Mouse (Mus musculus): ENCODE results near the gene Hecw2. TPM values are rescaled to one million over a fixed set of nuclear protein-coding genes. Genes with fewer than 3 reads are reported as not detected.

Gene Hecw2
- total and polyA plus RNA-seq, 3 experiments: 1.6 to 18.8 (median 11.9) TPM

DNA sequence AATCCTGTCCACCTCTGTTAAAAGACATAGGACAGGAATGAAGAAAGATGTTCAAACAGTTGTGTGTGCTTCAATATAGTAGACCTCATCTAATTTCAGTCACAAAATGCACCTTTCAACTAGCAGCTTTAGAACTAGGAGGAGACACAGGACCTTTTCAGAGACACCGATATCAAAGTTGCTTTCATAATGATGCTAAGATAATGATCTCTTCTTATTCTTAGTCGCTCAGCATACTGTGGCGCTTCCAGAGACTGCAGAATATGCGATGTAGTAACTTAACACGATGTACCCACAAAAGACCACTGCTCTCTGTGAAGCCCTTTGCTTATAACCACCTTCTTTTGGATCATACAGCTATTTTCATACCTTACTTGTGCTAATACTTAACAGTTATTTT, 399.9 kb downstream of the Hecw2 start:
- Histone ChIP-seq H3K9ac (ENCODE audit: low read depth, low read length) (no peak overlapping the region), H3K36me3 (ENCODE audit: control insufficient read depth, insufficient read depth, low read length) (peaks cover 2% of the 10 kb centered on the region; the same call in 1 of the 2 replicates), H3K79me2 (replicated peaks; ENCODE audit: control insufficient read depth, insufficient read depth, low read length) (no peaks in the 10 kb centered on the region), H3K27me3 (ENCODE audit: control insufficient read depth, insufficient read depth, low read length) (no peaks in the 10 kb centered on the region), H3K4me1 (ENCODE audit: control insufficient read depth, insufficient read depth, low read length) (no peaks in the 10 kb centered on the region), H3K27ac (no peak overlapping the region), H3K4me3 (no peak overlapping the region)
- TF ChIP-seq POLR2A (IDR thresholded peaks at IDR 0.05; ENCODE audit: insufficient read depth, low read depth, low read length) (no peak), CTCF (IDR thresholded peaks at IDR 0.05) (no peak), EP300 (IDR thresholded peaks at IDR 0.05; ENCODE audit: insufficient read depth, low read depth, low read length) (no peak)
- no peak for DNase-seq
- WGBS: 91% methylated on average over 5 of the region's 5 CpGs
- intact Hi-C loops (cut with DNase I): no loop called here

DNA sequence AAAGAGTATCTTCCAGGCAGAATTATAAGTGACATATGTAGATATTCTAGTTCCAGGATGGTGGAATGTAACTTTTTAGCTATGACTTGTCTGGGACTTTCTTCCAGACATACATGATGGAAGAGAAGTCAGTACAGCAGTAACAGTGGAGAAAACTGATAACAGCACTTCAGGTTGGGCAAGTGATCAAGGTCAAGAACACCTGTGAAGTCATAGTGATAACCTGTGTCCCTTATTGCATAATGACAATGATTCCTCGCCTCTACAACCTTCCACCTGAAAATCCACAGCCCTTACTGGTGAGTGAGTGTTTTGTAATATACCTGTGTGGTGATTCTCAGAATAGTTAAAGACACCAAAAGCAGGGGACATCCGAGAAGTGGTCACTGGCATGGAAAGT, 400.7 kb downstream of the Hecw2 start:
- no peaks in the 10 kb centered on the region for H3K4me1 ChIP-seq (ENCODE audit: control insufficient read depth, insufficient read depth, low read length)
- no peak overlapping the region for H3K9ac ChIP-seq (ENCODE audit: low read depth, low read length)
- TF ChIP-seq EP300 (IDR thresholded peaks at IDR 0.05; ENCODE audit: insufficient read depth, low read depth, low read length) (no peak), POLR2A (IDR thresholded peaks at IDR 0.05; ENCODE audit: insufficient read depth, low read depth, low read length) (no peak), CTCF (IDR thresholded peaks at IDR 0.05) (no peak)
- no peak overlapping the region for H3K4me3 ChIP-seq
- DNase-seq: no peak
- H3K27ac ChIP-seq: peak overlapping the region; percentile 9
- H3K36me3 ChIP-seq (ENCODE audit: control insufficient read depth, insufficient read depth, low read length): peaks cover 2% of the 10 kb centered on the region; the same call in 1 of the 2 replicates
- H3K27me3 ChIP-seq (ENCODE audit: control insufficient read depth, insufficient read depth, low read length): no peaks in the 10 kb centered on the region
- intact Hi-C loops (cut with DNase I): no loop called here
- 89% methylated on average over 2 of the region's 2 CpGs for WGBS
- no peaks in the 10 kb centered on the region for H3K79me2 ChIP-seq (replicated peaks; ENCODE audit: control insufficient read depth, insufficient read depth, low read length)

- intact Hi-C loops (cut with DNase I): no loop called here
- Histone ChIP-seq H3K4me1 (ENCODE audit: control insufficient read depth, insufficient read depth, low read length) (no peaks in the 10 kb centered on the region), H3K27me3 (ENCODE audit: control insufficient read depth, insufficient read depth, low read length) (no peaks in the 10 kb centered on the region), H3K4me3 (no peak overlapping the region), H3K27ac (no peak overlapping the region), H3K79me2 (replicated peaks; ENCODE audit: control insufficient read depth, insufficient read depth, low read length) (no peaks in the 10 kb centered on the region), H3K36me3 (ENCODE audit: control insufficient read depth, insufficient read depth, low read length) (peaks cover 2% of the 10 kb centered on the region; the same call in 1 of the 2 replicates), H3K9ac (ENCODE audit: low read depth, low read length) (no peak overlapping the region)
- 89% methylated on average over 2 of the region's 2 CpGs for whole genome bisulfite sequencing
- peak in 1 of 2 experiments; percentile 48 for DNase-seq
- TF ChIP-seq EP300 (IDR thresholded peaks at IDR 0.05; ENCODE audit: insufficient read depth, low read depth, low read length): no peak
- TF ChIP-seq CTCF (IDR thresholded peaks at IDR 0.05): no peak
- no peak for TF ChIP-seq POLR2A (IDR thresholded peaks at IDR 0.05; ENCODE audit: insufficient read depth, low read depth, low read length)
These were observed 403.6 kb downstream of the Hecw2 start for GRCm38 (mm10) chr1:53791343-53791742.

GRCm38 (mm10) chr1:53784721-53785418, 410.1 kb downstream of the Hecw2 start, which contains the start of gene Stk17b:
Gene Stk17b, minus strand, starts transcription at chr1:53785224.
- Histone ChIP-seq H3K79me2 (replicated peaks; ENCODE audit: control insufficient read depth, insufficient read depth, low read length) (peaks cover 2% of the 10 kb centered on the region; the same call in 1 of the 2 replicates), H3K27me3 (ENCODE audit: control insufficient read depth, insufficient read depth, low read length) (no peaks in the 10 kb centered on the region), H3K4me3 (peak within 1 kb of the TSS; percentile 78), H3K4me1 (ENCODE audit: control insufficient read depth, insufficient read depth, low read length) (no peaks in the 10 kb centered on the region; the same call in 1 of the 2 replicates), H3K36me3 (ENCODE audit: control insufficient read depth, insufficient read depth, low read length) (peaks cover 2% of the 10 kb centered on the region), H3K27ac (peak within 1 kb of the TSS; percentile 94), H3K9ac (ENCODE audit: low read depth, low read length) (peak within 1 kb of the TSS; percentile 95)
- intact Hi-C loops (cut with DNase I): loop anchor here (5.0 kb wide), 1 partner anchor 37 kb away; no protein-coding TSS in a partner anchor
- DNase-seq: peak; percentile 90 to 95
- under 1% methylated on average over 80 of the region's 81 CpGs for WGBS
- TF ChIP-seq POLR2A (IDR thresholded peaks at IDR 0.05; ENCODE audit: insufficient read depth, low read depth, low read length) (peak; percentile 96), CTCF (IDR thresholded peaks at IDR 0.05) (no peak), EP300 (IDR thresholded peaks at IDR 0.05; ENCODE audit: insufficient read depth, low read depth, low read length) (0 out of 2 replicates have a peak, but pooled peaks have one; percentile 28)

GRCm38 (mm10) chr1:53784291-53784720, 410.7 kb downstream of the Hecw2 start:
- H3K27ac ChIP-seq: peak overlapping the region; percentile 94
- peak in 1 of 2 experiments; percentile 54 for DNase-seq
- H3K4me3 ChIP-seq: peak overlapping the region; percentile 78
- intact Hi-C loops (cut with DNase I): no loop called here
- WGBS: under 1% methylated on average over 17 of the region's 17 CpGs
- H3K79me2 ChIP-seq (replicated peaks; ENCODE audit: control insufficient read depth, insufficient read depth, low read length): peaks cover 2% of the 10 kb centered on the region; the same call in 1 of the 2 replicates
- H3K36me3 ChIP-seq (ENCODE audit: control insufficient read depth, insufficient read depth, low read length): peaks cover 2% of the 10 kb centered on the region
- peaks cover 2% of the 10 kb centered on the region for H3K4me1 ChIP-seq (ENCODE audit: control insufficient read depth, insufficient read depth, low read length)
- TF ChIP-seq EP300 (IDR thresholded peaks at IDR 0.05; ENCODE audit: insufficient read depth, low read depth, low read length) (no peak), POLR2A (IDR thresholded peaks at IDR 0.05; ENCODE audit: insufficient read depth, low read depth, low read length) (no peak), CTCF (IDR thresholded peaks at IDR 0.05) (no peak)
- peak overlapping the region; percentile 95 for H3K9ac ChIP-seq (ENCODE audit: low read depth, low read length)
- H3K27me3 ChIP-seq (ENCODE audit: control insufficient read depth, insufficient read depth, low read length): no peaks in the 10 kb centered on the region

GRCm38 (mm10) chr1:53782956-53783355, 412.0 kb downstream of the Hecw2 start:
- WGBS: 96% methylated on average over 1 of the region's 1 CpGs
- intact Hi-C loops (cut with DNase I): no loop called here
- Histone ChIP-seq H3K79me2 (replicated peaks; ENCODE audit: control insufficient read depth, insufficient read depth, low read length) (peaks cover 3% of the 10 kb centered on the region), H3K9ac (ENCODE audit: low read depth, low read length) (no peak overlapping the region), H3K27ac (0 out of 2 replicates have a peak overlapping the region, but pooled peaks have one; percentile 15), H3K4me3 (peak overlapping the region; percentile 11; the same call in 1 of the 2 replicates), H3K27me3 (ENCODE audit: control insufficient read depth, insufficient read depth, low read length) (no peaks in the 10 kb centered on the region), H3K4me1 (ENCODE audit: control insufficient read depth, insufficient read depth, low read length) (peaks cover 2% of the 10 kb centered on the region), H3K36me3 (ENCODE audit: control insufficient read depth, insufficient read depth, low read length) (peaks cover 2% of the 10 kb centered on the region)
- no peak for DNase-seq
- TF ChIP-seq POLR2A (IDR thresholded peaks at IDR 0.05; ENCODE audit: insufficient read depth, low read depth, low read length) (no peak), EP300 (IDR thresholded peaks at IDR 0.05; ENCODE audit: insufficient read depth, low read depth, low read length) (no peak), CTCF (IDR thresholded peaks at IDR 0.05) (no peak)
